Mouse (Mus musculus) bone marrow macrophage, adult 2 months (primary cell): ENCODE results near the gene Rabl6.

Source experiments
- CTCF ChIP-seq: IDR thresholded peaks from 2 replicates; pipeline ENCODE4 v1.5.1; 2012; ENCODE audit warnings: low read depth, mild to moderate bottlenecking, low read length, moderate library complexity
- POLR2A ChIP-seq: IDR thresholded peaks from 2 replicates; pipeline ENCODE4 v1.6.1; 2012; ENCODE audit warnings: mild to moderate bottlenecking, low read depth, low read length, borderline replicate concordance

GRCm38 (mm10) chr2:25585601-25586000 lies 22.7 kb downstream of the Rabl6 start:
- no peak for TF ChIP-seq CTCF
- TF ChIP-seq POLR2A: no peak
